Mouse (Mus musculus) left cerebral cortex, postnatal 25 days (tissue): ENCODE results near the gene Atf6b. TPM values are rescaled to one million over a fixed set of nuclear protein-coding genes. Genes with fewer than 3 reads are reported as not detected.

Experiments
- DNase-seq, 2 experiments: peaks; one replicate each; pipeline ENCODE4 v3.0.0; 2022; ENCODE audit warnings: low spot score in 2 of 2, mixed read lengths in 1 of 2
- intact Hi-C: fragments of 180-260 bp; cut with DNase I; formaldehyde crosslinking; loops from one replicate; pipeline ENCODE4 v1.15.1; 2025
- total RNA-seq, 2 experiments: library from RNA; stranded (reverse); gene quantifications; 2 replicates each; pipeline ENCODE4 v1.2.3; 2021

The Atf6b gene
- total RNA-seq, 2 experiments from 2014 or later: 72.7 to 72.8 TPM

GRCm38 (mm10) chr17:34681881-34682536 is 35.1 kb downstream of the Atf6b start:
- intact Hi-C loops: no loop called here

GRCm38 (mm10) chr17:34683179-34683578 is 36.2 kb downstream of the Atf6b start:
- DNase-seq: no peak
- intact Hi-C loops: no loop called here

More at GRCm38 (mm10) chr17:34681881-34682536, 35.1 kb downstream of the Atf6b start:
- no peak for DNase-seq

DNA sequence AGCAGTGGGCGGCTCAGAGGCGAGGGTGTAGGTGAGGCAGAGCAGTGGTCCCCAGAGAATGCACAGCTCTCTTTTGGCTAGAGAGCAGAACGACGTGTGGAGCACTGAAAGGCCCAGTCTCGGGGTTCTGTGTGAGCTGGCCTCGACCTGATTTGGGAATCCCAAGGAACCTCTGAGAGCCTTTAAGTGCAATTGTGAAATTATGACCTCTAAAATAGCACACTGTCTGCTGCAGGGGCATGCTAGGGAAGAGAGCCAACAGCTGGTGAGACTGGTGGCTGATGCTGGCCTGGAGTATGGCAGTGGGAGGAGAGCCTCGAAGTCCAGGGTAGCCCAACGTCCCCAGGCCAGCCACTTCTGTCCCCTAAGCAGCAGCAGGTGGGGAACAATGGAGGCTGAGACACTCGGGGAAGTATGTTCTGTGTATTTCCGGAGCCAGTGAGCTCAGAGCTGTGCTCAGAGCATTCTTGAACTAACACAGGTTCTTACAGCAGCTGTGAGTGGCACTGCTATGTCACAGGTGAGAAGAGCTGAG is 36.8 kb downstream of the Atf6b start:
- intact Hi-C loops: no loop called here
- no peak for DNase-seq

DNA sequence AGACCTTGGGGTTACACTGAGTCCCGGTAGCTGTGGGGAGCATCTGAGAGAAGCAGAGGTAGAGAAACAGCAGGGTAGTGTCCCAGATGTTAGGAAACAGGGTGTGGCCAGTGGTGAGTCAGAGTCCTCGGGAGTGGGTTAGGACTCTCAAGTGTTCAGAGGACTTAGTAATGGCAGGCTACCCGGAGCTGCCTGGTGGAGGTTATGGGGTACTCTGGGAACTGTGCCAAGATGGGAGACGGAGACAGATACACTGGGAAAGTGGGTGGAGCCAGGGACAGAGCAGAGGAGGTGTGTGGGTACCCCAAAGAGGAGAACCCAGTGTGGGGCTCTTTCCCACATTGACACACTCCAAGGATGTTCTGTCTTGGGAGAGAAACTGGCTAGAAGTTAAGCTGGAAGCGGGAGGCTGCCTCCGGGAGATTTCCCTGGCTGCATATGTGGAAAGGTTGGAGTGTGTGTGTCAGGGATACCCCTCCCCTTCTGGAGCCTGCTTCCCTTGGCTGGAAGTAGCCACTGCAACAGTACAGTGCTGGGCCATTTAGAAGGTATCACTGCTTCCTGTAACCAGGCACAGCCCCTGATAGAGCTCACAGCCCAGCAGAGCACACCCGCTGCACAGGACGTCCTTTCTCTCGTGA is 37.4 kb downstream of the Atf6b start:
- DNase-seq: no peak
- intact Hi-C loops: no loop called here

GRCm38 (mm10) chr17:34685120-34686110 is 38.5 kb downstream of the Atf6b start:
- intact Hi-C loops: no loop called here
- no peak for DNase-seq

- intact Hi-C loops: no loop called here
- DNase-seq: no peak
Observed at GRCm38 (mm10) chr17:34688889-34689288, 41.9 kb downstream of the Atf6b start.

DNA sequence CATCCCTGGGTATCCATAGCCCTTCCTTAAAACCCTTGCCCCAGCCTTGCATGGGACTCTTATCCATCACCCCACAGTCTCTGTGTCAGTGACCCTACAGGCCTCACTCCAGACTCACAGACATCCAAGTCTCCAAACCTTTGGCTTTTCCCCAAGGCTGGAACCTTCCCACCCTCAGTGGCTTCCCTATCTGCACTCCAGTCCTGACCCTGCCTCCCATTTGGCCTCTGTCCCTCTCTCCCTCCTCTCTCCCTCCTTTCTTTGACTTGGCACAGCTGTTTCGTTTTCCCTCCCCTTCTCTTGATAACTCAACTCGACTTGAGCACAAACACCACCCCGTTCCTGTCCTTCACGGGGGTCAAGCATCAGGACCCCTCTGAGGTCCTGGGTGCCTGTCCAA is 43.5 kb downstream of the Atf6b start:
- intact Hi-C loops: no loop called here
- no peak for DNase-seq

DNA sequence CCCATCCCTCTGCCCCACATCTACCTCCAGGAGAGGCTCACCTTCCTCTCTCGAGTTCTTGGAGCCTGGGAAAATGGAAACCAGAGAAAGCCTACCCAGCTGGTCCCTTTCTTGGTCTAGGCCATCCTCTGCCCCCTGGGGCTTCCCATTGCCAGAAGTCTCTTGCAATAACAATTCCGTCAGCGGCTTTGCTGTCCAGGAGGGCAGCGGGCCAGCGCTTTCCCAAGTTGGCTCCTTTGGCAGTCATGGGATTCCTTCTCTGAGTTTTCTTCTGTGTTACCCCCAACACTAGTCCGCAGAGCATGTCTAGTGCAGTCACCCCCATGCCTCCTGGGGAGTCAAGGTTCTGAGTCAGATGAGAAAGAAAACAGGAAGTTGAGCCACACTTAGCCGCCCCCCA is 46.0 kb downstream of the Atf6b start:
- intact Hi-C loops: no loop called here
- DNase-seq: no peak

GRCm38 (mm10) chr17:34699575-34700408 is 52.8 kb downstream of the Atf6b start:
- intact Hi-C loops: loop anchor here (2.0 kb wide), 1 partner anchor 71 kb away; the partner anchor contains the start of genes Ppt2 and Prrt1

GRCm38 (mm10) chr17:34700671-34701071 is 53.7 kb downstream of the Atf6b start:
- intact Hi-C loops: loop anchor here (2.0 kb wide), 1 partner anchor 72 kb away; the partner anchor contains the start of genes Ppt2 and Prrt1
- peak; percentile 49 to 73 for DNase-seq

More at GRCm38 (mm10) chr17:34699575-34700408, 52.8 kb downstream of the Atf6b start:
- peak; percentile 64 to 92 for DNase-seq

Other genes starting within 250 kb of the Atf6b start
- gene BC051142, start 248.3 kb upstream of the Atf6b start, total RNA-seq: 1 to 10 TPM; 2.3 to 4.7 TPM
- not detected for gene Btnl4, start 169.8 kb upstream of the Atf6b start, total RNA-seq
- gene Btnl6, start 129.8 kb upstream of the Atf6b start, total RNA-seq: not detected
- gene Notch4, start 82.9 kb upstream of the Atf6b start, total RNA-seq: 10 to 100 TPM; 10.9 to 11.9 TPM
- gene Gpsm3, start 57.3 kb upstream of the Atf6b start, total RNA-seq: 1 to 10 TPM; 1.9 to 2.9 TPM
- 10 to 100 TPM; 52.7 to 56.1 TPM for gene Pbx2, start 55.9 kb upstream of the Atf6b start, total RNA-seq
- under 1 TPM; 0.55 to 0.71 TPM for gene Ager, start 49.3 kb upstream of the Atf6b start, total RNA-seq
- gene Rnf5, start 43.5 kb upstream of the Atf6b start, total RNA-seq: 10 to 100 TPM; 71.4 to 76.3 TPM
- 100 to 1,000 TPM; 169 to 174 TPM for gene Agpat1, start 42.9 kb upstream of the Atf6b start, total RNA-seq
- 1 to 10 TPM; 3.9 to 5.1 TPM for gene Egfl8, start 31.2 kb upstream of the Atf6b start, total RNA-seq
- 10 to 100 TPM; 45.8 to 46.4 TPM for gene Ppt2, start 18.6 kb upstream of the Atf6b start, total RNA-seq
- gene Prrt1, start 17.6 kb upstream of the Atf6b start, total RNA-seq: 100 to 1,000 TPM; 171 to 183 TPM
- gene Fkbpl, start 2.4 kb upstream of the Atf6b start, total RNA-seq: 10 to 100 TPM; 12.0 to 17.0 TPM
- 1 to 10 TPM; 1.2 to 1.6 TPM for gene Tnxb, start 23.4 kb downstream of the Atf6b start, total RNA-seq
- 10 to 100 TPM in 1 of 2 experiments, 1 to 10 TPM in 1; 7.6 to 10.3 TPM for gene C4b, start 96.7 kb downstream of the Atf6b start, total RNA-seq
- gene Cyp21a1, start 157.4 kb downstream of the Atf6b start, total RNA-seq: not detected
- 10 to 100 TPM; 52.2 to 57.6 TPM for gene Stk19, start 189.8 kb downstream of the Atf6b start, total RNA-seq
- gene Dxo, start 189.9 kb downstream of the Atf6b start, total RNA-seq: 10 to 100 TPM; 35.9 to 37.1 TPM
- 10 to 100 TPM; 64.0 to 65.9 TPM for gene Skiv2l, start 203.1 kb downstream of the Atf6b start, total RNA-seq
- 10 to 100 TPM; 30.9 to 37.9 TPM for gene Nelfe, start 203.2 kb downstream of the Atf6b start, total RNA-seq
- under 1 TPM in 1 of 2 experiments, not detected in 1; 0.30 TPM for gene Cfb, start 215.4 kb downstream of the Atf6b start, total RNA-seq
- 1 to 10 TPM; 6.9 to 7.3 TPM for gene Zbtb12, start 232.3 kb downstream of the Atf6b start, total RNA-seq
- gene Gm20547, start 234.9 kb downstream of the Atf6b start, total RNA-seq: not detected